Mouse (Mus musculus) spleen, adult 12 weeks (tissue): ENCODE results near the gene Fbxo36.

Experiments
- DNase-seq: peaks from one replicate; pipeline ENCODE4 v3.0.0; 2022; ENCODE audit warnings: low spot score

The Fbxo36 gene

DNA sequence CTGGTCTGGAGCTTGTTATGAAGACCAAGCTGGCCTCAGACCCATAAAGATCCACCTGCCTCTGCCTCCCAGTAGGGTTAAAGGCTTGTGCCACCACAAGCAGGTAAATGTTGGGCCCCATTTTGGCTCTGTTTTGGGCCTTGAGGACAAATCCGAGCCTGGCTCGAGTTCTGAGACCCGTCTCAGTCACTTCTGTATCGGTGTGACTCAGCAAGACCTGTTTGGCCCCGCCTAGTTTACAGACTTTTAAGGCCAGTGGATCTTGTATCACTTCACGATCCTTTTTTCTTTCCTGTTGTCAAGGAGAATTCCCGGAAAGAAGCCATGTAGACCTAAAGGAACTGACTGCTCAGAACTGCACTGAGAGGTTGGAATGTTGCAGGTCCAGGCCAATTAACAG, 50.9 kb downstream of the Fbxo36 start:
- DNase-seq: no peak

DNA sequence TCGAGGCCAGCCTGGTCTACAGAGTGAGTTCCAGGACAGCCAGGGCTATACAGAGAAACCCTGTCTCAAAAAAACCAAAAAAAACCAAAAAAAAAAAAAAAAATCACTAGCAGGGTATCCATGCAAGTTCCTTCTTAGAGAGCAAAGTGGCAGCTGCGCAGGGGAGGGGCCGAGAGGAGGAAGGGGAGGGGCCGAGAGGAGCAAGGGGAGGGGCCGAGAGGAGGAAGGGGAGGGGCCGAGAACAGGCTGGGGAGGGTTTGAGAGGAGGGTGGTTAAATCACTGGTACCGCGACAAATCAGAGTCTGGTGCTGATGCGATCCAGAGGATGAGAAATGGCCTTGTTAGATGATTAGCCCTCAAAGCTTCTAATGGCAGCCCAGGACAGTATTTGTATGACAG, 52.1 kb downstream of the Fbxo36 start:
- DNase-seq: no peak

DNA sequence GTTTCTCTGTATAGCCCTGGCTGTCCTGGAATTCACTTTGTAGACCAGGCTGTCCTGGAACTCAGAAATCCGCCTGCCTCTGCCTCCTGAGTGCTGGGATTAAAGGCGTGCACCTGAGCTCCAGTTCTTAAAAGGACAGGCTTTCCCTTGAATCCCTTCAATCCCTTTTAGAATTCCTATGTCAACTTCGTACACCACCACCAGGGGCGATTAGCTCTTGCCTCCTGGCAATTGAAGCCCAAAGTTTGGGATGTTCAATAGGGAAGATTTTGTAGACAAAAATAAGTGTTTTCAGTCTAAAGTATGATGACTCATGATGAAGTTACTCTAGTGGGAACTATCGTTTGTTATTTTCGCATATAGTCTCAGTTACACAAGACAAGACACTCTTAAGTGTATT, 57.7 kb downstream of the Fbxo36 start:
- DNase-seq: no peak

- DNase-seq: no peak
These were observed 59.5 kb downstream of the Fbxo36 start for GRCm38 (mm10) chr1:84899156-84899555.

DNA sequence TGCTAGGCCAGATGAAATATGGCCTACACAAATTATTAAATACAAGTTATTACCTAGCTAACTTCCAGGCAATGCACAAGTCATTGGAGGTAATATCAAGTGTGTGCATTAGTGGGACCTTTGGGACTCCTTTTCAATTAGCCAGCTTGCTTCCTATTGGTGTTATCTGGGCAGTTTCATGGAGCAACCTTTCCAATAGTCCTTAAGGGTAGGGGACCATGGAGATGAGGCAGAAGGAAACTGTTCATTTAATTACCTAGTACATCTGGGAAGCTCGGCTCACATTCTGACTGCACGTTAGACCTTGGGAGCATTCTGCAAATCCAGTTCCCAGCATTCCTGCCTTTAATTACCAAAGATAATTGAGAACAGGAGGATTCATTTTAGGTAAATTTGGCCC, 64.8 kb downstream of the Fbxo36 start:
- DNase-seq: no peak

DNA sequence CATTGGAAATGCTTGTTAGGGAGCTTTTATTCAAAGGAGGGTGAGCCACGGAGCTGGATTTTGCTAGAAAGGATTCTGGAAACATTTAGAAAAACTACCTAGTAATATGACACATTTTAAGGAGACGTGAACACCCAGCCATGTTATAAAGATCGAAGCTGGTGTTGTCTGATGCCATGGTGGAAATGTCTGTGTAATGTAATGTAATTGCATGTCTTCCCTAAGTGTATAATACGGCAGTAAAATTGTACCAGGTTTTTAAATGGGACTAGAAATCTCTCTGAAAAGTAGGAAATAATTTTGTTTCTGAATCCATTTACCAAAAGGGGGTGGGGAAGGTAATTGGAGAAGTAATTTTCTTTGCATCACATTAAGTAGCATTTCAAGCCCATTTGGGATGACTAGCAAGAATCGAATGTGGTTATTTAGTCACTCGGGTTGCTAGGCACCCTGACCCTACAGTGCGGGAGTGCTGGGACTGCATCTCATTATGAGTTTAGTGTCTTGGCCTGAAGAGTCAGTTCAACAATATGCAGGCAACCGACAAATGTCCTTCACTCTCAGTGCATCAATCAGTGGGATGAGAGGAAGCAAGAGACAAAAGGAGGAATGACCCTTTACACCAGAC, 70.7 kb downstream of the Fbxo36 start:
- no peak for DNase-seq

DNA sequence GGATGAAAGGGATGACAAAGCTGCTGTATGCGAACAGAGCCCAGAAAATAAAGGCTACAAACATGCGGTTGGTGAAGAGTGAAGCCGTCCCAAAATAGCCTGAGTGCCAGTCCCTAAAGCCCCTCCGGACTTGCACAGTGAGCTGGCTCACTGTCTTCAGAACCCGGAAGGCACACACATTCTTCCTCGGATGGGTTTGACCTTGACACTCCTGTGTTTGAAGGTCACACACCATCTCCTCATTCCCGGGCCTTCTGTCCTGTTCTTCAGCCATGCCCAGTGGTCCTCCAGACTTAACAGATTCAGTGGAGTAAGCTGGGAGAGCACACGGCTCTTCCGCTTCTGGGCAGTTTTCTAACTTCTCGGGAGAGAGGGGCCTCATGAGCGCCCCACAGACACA, 72.9 kb downstream of the Fbxo36 start:
- no peak for DNase-seq

DNA sequence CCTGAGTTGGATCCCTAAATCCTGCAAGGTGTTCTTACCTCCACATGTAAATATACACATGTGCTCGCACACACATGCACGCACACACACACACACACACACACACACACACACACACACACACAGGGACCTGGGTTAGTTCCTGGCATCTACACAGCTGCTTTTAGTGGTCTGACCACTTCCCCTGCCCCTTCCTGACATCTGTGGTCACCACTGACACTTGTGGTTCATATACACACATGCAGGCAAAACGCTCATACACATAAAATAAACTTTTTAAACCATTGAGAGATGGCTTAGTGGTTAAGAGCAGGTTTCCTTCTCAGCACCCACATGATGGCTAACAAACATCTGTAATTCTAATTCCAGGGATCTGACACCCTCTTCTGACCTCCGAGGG, 75.4 kb downstream of the Fbxo36 start:
- no peak for DNase-seq

DNA sequence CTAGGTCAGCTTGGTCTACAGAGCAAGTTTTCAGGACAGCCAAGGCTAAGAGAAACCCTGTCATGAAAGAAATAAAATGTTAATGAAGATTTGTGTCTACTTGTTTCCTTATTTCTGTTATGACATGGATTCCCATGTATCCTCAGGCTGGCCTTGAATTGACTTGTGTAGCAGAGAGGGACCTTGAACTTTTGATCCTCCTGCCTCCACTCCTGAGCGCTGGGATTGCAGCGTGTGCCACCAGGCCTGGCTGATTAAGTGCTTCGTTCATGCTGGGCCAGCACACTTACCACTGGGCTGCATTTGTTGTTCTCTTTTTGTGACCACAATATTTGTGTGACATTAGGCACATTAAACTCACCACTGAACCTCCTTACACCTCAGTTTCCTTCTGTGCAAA, 79.2 kb downstream of the Fbxo36 start:
- DNase-seq: no peak

GRCm38 (mm10) chr1:84923432-84923831, 83.8 kb downstream of the Fbxo36 start:
- no peak for DNase-seq

- no peak for DNase-seq
These were observed 84.5 kb downstream of the Fbxo36 start for GRCm38 (mm10) chr1:84924134-84924533.

GRCm38 (mm10) chr1:84925599-84925998, 86.0 kb downstream of the Fbxo36 start:
- DNase-seq: no peak

DNA sequence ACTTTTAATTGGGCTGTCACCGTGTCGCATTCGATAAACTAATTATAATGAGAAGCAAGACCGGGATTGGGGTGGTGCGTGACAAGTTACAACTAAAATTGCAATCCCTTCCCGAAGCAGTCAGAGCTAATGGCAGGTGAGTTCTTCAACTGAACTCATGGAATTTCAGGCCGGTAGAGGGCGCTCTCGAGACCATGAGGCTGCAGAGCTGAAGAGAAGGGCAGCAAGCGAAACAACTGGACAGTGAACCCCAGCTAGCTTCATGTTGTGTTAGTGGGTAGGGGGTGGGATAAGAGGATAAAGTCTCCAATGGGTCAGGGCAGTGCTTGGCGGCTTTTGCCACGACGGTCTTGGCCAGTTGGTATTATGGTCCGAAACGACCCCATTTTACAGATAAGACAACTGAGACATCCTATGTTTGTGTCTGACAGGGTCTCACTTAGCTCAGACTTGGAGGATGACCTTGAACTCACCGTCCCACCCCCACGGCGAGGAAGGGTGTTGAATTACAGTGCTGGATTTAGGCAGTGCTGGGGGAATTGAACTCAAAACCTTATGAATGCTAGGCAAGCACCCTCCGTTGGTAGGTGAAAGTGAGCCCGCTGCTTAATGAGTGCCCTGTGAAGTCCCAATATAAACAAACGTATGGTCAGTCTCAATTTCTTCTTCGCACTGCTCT, 94.0 kb downstream of the Fbxo36 start:
- DNase-seq: no peak

GRCm38 (mm10) chr1:84934151-84934502, 94.5 kb downstream of the Fbxo36 start:
- DNase-seq: no peak

GRCm38 (mm10) chr1:84934503-84935333, 95.1 kb downstream of the Fbxo36 start, which contains the start of gene Slc16a14:
TSS of gene Slc16a14 (minus strand) at chr1:84935134.
- no peak for DNase-seq

GRCm38 (mm10) chr1:84935668-84936067, 96.0 kb downstream of the Fbxo36 start:
- no peak for DNase-seq

- DNase-seq: no peak
These were observed 97.3 kb downstream of the Fbxo36 start for GRCm38 (mm10) chr1:84936716-84937510.

GRCm38 (mm10) chr1:84939466-84939865, 99.8 kb downstream of the Fbxo36 start:
- no peak for DNase-seq

DNA sequence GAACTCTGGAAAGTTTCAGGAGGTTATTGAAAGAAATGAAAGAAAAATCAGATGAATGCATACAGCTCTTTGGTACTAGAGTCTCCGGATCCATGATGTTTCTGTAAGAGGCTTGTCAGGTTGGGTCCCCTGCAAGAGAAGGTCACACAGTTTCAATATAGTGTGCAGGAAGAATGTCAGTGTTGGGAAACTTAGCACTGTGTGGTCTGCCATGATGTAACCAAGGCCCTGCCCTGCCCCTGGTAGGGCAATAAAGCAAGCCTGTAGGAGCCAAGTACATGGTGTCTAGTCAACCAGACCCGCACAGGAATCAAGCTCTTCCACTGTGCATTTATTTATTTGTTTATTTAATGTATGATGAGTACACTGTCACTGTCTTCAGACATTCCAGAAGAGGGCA, 100.7 kb downstream of the Fbxo36 start:
- no peak for DNase-seq

DNA sequence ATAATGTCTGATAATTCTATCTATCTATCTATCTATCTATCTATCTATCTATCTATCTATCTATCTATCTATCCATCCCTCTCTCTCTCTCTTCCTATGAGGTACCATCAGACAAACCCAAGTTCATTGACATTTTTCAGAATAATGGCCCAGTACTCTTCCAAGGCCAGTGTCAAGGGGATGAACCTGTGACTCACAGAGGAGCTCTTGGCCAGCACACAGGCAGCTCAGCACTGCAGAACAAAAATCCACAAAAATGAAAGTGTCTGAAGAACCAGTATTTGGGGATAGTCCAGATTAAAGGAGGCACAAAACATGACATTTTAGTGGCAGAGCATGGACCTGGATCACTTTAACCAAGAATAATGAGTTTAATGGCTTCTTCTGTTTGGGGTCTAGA, 103.0 kb downstream of the Fbxo36 start:
- no peak for DNase-seq

GRCm38 (mm10) chr1:84943549-84943948, 103.9 kb downstream of the Fbxo36 start:
- no peak for DNase-seq

GRCm38 (mm10) chr1:84945950-84946349, 106.3 kb downstream of the Fbxo36 start:
- no peak for DNase-seq
